Mouse (Mus musculus): ENCODE data around the gene Casz1. TPM values are rescaled to one million over a fixed set of nuclear protein-coding genes. Genes with fewer than 3 reads are reported as not detected.

Casz1 gene
- polyA plus RNA-seq, 1 experiment from 2014 or later, result 9.4 TPM

GRCm38 (mm10) chr4:148775476-148776269 is 28.6 kb upstream of the Casz1 start:
- H3K27ac ChIP-seq (replicated peaks), result no peak overlapping the region
- ATAC-seq (ENCODE audit: low FRiP score, low TSS enrichment), result no peak
- no peak overlapping the region for H3K4me2 ChIP-seq (replicated peaks; ENCODE audit: low read depth)
- 64% methylated on average over 10 of the region's 10 CpGs for WGBS
- TF ChIP-seq CTCF (IDR thresholded peaks at IDR 0.05; ENCODE audit: low read depth), result no peak
- no peak for TF ChIP-seq EP300 (optimal IDR thresholded peaks at IDR 0.05)
- H3K9ac ChIP-seq (ENCODE audit: low read length), result no peak overlapping the region
- no peaks in the 10 kb centered on the region for H3K9me3 ChIP-seq (ENCODE audit: control insufficient read depth, low read length)
- no peaks in the 10 kb centered on the region for H3K4me1 ChIP-seq (replicated peaks; ENCODE audit: control insufficient read depth, insufficient read depth)
- no peaks in the 10 kb centered on the region for H3K27me3 ChIP-seq (ENCODE audit: control insufficient read depth, insufficient read depth, low read length)
- H3K4me3 ChIP-seq (ENCODE audit: low read depth, low read length), result no peak overlapping the region
- H3K36me3 ChIP-seq (ENCODE audit: control insufficient read depth, insufficient read depth, low read length), result no peaks in the 10 kb centered on the region
- DNase-seq (ENCODE audit: low spot score), result no peak

GRCm38 (mm10) chr4:148780097-148780621 is 24.1 kb upstream of the Casz1 start:
- H3K36me3 ChIP-seq (ENCODE audit: control insufficient read depth, insufficient read depth, low read length), result no peaks in the 10 kb centered on the region

GRCm38 (mm10) chr4:148781516-148781915 is 22.7 kb upstream of the Casz1 start:
- WGBS, result 58% methylated on average over 7 of the region's 7 CpGs
- DNase-seq (ENCODE audit: low spot score) (no peak), ATAC-seq (ENCODE audit: low FRiP score, low TSS enrichment) (no peak)
- no peak overlapping the region for H3K4me2 ChIP-seq (replicated peaks; ENCODE audit: low read depth)
- TF ChIP-seq EP300 (optimal IDR thresholded peaks at IDR 0.05), result no peak
- no peak for TF ChIP-seq CTCF (IDR thresholded peaks at IDR 0.05; ENCODE audit: low read depth)
- no peak overlapping the region for H3K9ac ChIP-seq (ENCODE audit: low read length)
- H3K27ac ChIP-seq (replicated peaks), result no peak overlapping the region
- H3K36me3 ChIP-seq (ENCODE audit: control insufficient read depth, insufficient read depth, low read length), result no peaks in the 10 kb centered on the region
- H3K27me3 ChIP-seq (ENCODE audit: control insufficient read depth, insufficient read depth, low read length), result no peaks in the 10 kb centered on the region
- no peak overlapping the region for H3K4me3 ChIP-seq (ENCODE audit: low read depth, low read length)
- H3K4me1 ChIP-seq (replicated peaks; ENCODE audit: control insufficient read depth, insufficient read depth), result no peaks in the 10 kb centered on the region
- no peaks in the 10 kb centered on the region for H3K9me3 ChIP-seq (ENCODE audit: control insufficient read depth, low read length)

More at GRCm38 (mm10) chr4:148780097-148780621, 24.1 kb upstream of the Casz1 start:
- no peaks in the 10 kb centered on the region for H3K9me3 ChIP-seq (ENCODE audit: control insufficient read depth, low read length)
- no peak for DNase-seq (ENCODE audit: low spot score)
- no peak overlapping the region for H3K4me2 ChIP-seq (replicated peaks; ENCODE audit: low read depth)
- no peak for TF ChIP-seq EP300 (optimal IDR thresholded peaks at IDR 0.05)
- no peak for TF ChIP-seq CTCF (IDR thresholded peaks at IDR 0.05; ENCODE audit: low read depth)
- no peak for ATAC-seq (ENCODE audit: low FRiP score, low TSS enrichment)
- H3K4me1 ChIP-seq (replicated peaks; ENCODE audit: control insufficient read depth, insufficient read depth), result no peaks in the 10 kb centered on the region
- H3K4me3 ChIP-seq (ENCODE audit: low read depth, low read length), result no peak overlapping the region
- H3K27ac ChIP-seq (replicated peaks), result peak overlapping the region; percentile 53
- no peaks in the 10 kb centered on the region for H3K27me3 ChIP-seq (ENCODE audit: control insufficient read depth, insufficient read depth, low read length)
- no peak overlapping the region for H3K9ac ChIP-seq (ENCODE audit: low read length)
- WGBS, result 39% methylated on average over 8 of the region's 8 CpGs

- WGBS, result 82% methylated on average over 6 of the region's 6 CpGs
- no peaks in the 10 kb centered on the region for H3K36me3 ChIP-seq (ENCODE audit: control insufficient read depth, insufficient read depth, low read length)
- TF ChIP-seq CTCF (IDR thresholded peaks at IDR 0.05; ENCODE audit: low read depth) (no peak), EP300 (optimal IDR thresholded peaks at IDR 0.05) (no peak)
These were observed 21.3 kb upstream of the Casz1 start for GRCm38 (mm10) chr4:148782880-148783279.

DNA sequence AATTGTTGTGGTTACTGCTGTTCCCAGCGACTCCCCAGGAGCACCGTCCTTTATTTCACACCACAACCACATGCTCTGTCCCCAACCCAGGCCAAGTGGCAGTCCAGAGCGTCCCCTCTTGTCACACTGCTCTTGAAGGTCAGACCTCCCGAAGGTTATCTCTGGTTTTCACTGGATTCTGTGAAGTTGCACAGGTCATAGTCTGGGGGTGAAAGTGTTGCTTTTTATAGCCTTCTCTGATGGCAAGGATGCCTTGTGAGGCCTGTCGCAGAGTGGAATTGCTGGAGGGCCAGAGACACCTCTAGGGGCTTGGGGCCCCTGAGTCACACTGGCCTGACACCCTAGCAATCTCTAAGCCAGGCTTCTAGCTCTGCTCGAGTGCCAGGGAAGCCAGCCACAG is 20.5 kb upstream of the Casz1 start:
- WGBS, result 61% methylated on average over 6 of the region's 6 CpGs
- H3K9me3 ChIP-seq (ENCODE audit: control insufficient read depth, low read length), result no peaks in the 10 kb centered on the region
- H3K27me3 ChIP-seq (ENCODE audit: control insufficient read depth, insufficient read depth, low read length), result no peaks in the 10 kb centered on the region
- no peak overlapping the region for H3K9ac ChIP-seq (ENCODE audit: low read length)
- ATAC-seq (ENCODE audit: low FRiP score, low TSS enrichment) (no peak), DNase-seq (ENCODE audit: low spot score) (no peak)
- no peak overlapping the region for H3K4me2 ChIP-seq (replicated peaks; ENCODE audit: low read depth)
- no peak overlapping the region for H3K27ac ChIP-seq (replicated peaks)
- no peak overlapping the region for H3K4me3 ChIP-seq (ENCODE audit: low read depth, low read length)
- no peaks in the 10 kb centered on the region for H3K36me3 ChIP-seq (ENCODE audit: control insufficient read depth, insufficient read depth, low read length)
- TF ChIP-seq CTCF (IDR thresholded peaks at IDR 0.05; ENCODE audit: low read depth), result no peak
- TF ChIP-seq EP300 (optimal IDR thresholded peaks at IDR 0.05), result no peak
- no peaks in the 10 kb centered on the region; the same call in 1 of the 2 replicates for H3K4me1 ChIP-seq (replicated peaks; ENCODE audit: control insufficient read depth, insufficient read depth)

More at GRCm38 (mm10) chr4:148782880-148783279, 21.3 kb upstream of the Casz1 start:
- Histone ChIP-seq H3K9me3 (ENCODE audit: control insufficient read depth, low read length) (no peaks in the 10 kb centered on the region), H3K27me3 (ENCODE audit: control insufficient read depth, insufficient read depth, low read length) (no peaks in the 10 kb centered on the region), H3K4me1 (replicated peaks; ENCODE audit: control insufficient read depth, insufficient read depth) (no peaks in the 10 kb centered on the region; the same call in 1 of the 2 replicates), H3K4me2 (replicated peaks; ENCODE audit: low read depth) (no peak overlapping the region), H3K9ac (ENCODE audit: low read length) (no peak overlapping the region), H3K4me3 (ENCODE audit: low read depth, low read length) (no peak overlapping the region), H3K27ac (replicated peaks) (no peak overlapping the region)
- no peak for DNase-seq (ENCODE audit: low spot score)
- ATAC-seq (ENCODE audit: low FRiP score, low TSS enrichment), result no peak

DNA sequence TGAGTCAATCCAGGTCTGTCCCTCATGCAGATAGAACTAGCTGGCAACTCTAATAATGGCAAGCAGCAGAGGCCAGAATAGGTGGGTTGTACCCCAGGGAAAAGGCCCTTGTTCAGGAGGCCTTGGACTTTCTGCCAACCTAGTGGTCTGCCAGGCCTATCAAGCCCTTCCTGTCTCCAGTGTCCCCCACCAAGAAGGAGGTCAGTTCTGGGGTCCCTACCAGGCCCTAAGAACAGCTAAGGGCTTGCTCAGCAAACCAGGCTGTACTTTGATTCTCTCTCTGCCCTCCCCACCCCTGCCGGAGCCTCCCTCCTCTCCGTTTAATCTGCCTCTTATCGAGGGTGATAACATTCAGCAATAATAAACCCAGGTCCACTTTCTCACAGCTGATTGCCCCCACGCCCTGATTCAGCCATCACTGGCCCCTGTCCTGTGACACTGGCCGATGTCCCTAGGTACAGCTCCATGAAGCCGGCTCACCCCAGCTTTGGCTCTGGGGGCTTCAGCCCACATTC is 19.1 kb upstream of the Casz1 start:
- TF ChIP-seq EP300 (optimal IDR thresholded peaks at IDR 0.05) (no peak), CTCF (IDR thresholded peaks at IDR 0.05; ENCODE audit: low read depth) (no peak)
- Histone ChIP-seq H3K36me3 (ENCODE audit: control insufficient read depth, insufficient read depth, low read length) (no peaks in the 10 kb centered on the region), H3K27ac (replicated peaks) (peak overlapping the region; percentile 49; the same call in 1 of the 2 replicates), H3K4me1 (replicated peaks; ENCODE audit: control insufficient read depth, insufficient read depth) (no peaks in the 10 kb centered on the region; the same call in 1 of the 2 replicates), H3K4me3 (ENCODE audit: low read depth, low read length) (no peak overlapping the region), H3K4me2 (replicated peaks; ENCODE audit: low read depth) (no peak overlapping the region), H3K27me3 (ENCODE audit: control insufficient read depth, insufficient read depth, low read length) (no peaks in the 10 kb centered on the region), H3K9me3 (ENCODE audit: control insufficient read depth, low read length) (no peaks in the 10 kb centered on the region), H3K9ac (ENCODE audit: low read length) (no peak overlapping the region; the same call in 1 of the 2 replicates)
- ATAC-seq (ENCODE audit: low FRiP score, low TSS enrichment) (0 out of 2 replicates have a peak, but pooled peaks have one; percentile 5), DNase-seq (ENCODE audit: low spot score) (peak; percentile 63)
- WGBS, result 68% methylated on average over 6 of the region's 6 CpGs
